Mouse (Mus musculus): ENCODE measurements at regions not wholly inside any gene's neighbourhood (a gene's known extent, or its start where the extent isn't known, plus 50 kb on each side); places are given as distances from the start of the nearest gene placed in this dataset.

- H3K27me3 ChIP-seq: peaks cover 20% of the 10 kb centered on the region
- peaks cover 21% of the 10 kb centered on the region for H3K4me1 ChIP-seq
- H3K9me3 ChIP-seq: no peaks in the 10 kb centered on the region
- no peak overlapping the region for H3K4me2 ChIP-seq
- no peaks in the 10 kb centered on the region for H3K36me3 ChIP-seq
- ATAC-seq (ENCODE audit: insufficient number of reproducible peaks, insufficient read depth, low FRiP score, low TSS enrichment, low read depth): no peak
- H3K9ac ChIP-seq: no peak overlapping the region
- no peak overlapping the region for H3K27ac ChIP-seq
- no peak overlapping the region for H3K4me3 ChIP-seq
Observed at GRCm38 (mm10) chr1:185726811-185727210, 272.2 kb downstream of the Slc30a10 start.

GRCm38 (mm10) chr1:185727749-185728148 is 273.1 kb downstream of the Slc30a10 start:
- Histone ChIP-seq H3K36me3 (no peaks in the 10 kb centered on the region), H3K9me3 (no peaks in the 10 kb centered on the region), H3K4me3 (no peak overlapping the region), H3K4me2 (no peak overlapping the region), H3K4me1 (peaks cover 21% of the 10 kb centered on the region), H3K27me3 (peaks cover 20% of the 10 kb centered on the region), H3K27ac (no peak overlapping the region), H3K9ac (no peak overlapping the region)
- ATAC-seq (ENCODE audit: insufficient number of reproducible peaks, insufficient read depth, low FRiP score, low TSS enrichment, low read depth): no peak
- 58% methylated on average over 4 of the region's 4 CpGs for WGBS

GRCm38 (mm10) chr1:185728406-185728805 is 273.8 kb downstream of the Slc30a10 start:
- H3K27me3 ChIP-seq: peaks cover 20% of the 10 kb centered on the region
- peaks cover 21% of the 10 kb centered on the region for H3K4me1 ChIP-seq
- no peak overlapping the region for H3K9ac ChIP-seq
- no peaks in the 10 kb centered on the region for H3K9me3 ChIP-seq
- no peak overlapping the region for H3K27ac ChIP-seq
- no peak overlapping the region for H3K4me3 ChIP-seq
- no peak for ATAC-seq (ENCODE audit: insufficient number of reproducible peaks, insufficient read depth, low FRiP score, low TSS enrichment, low read depth)
- H3K36me3 ChIP-seq: no peaks in the 10 kb centered on the region
- 53% methylated on average over 3 of the region's 3 CpGs for WGBS
- no peak overlapping the region for H3K4me2 ChIP-seq

- H3K4me1 ChIP-seq: peaks cover 21% of the 10 kb centered on the region
- H3K27me3 ChIP-seq: peaks cover 20% of the 10 kb centered on the region
- H3K4me3 ChIP-seq: no peak overlapping the region
- no peaks in the 10 kb centered on the region for H3K36me3 ChIP-seq
- peak overlapping the region; percentile 33; the same call in 1 of the 2 replicates for H3K27ac ChIP-seq
- H3K4me2 ChIP-seq: peak overlapping the region; percentile 30; the same call in 1 of the 2 replicates
- no peaks in the 10 kb centered on the region for H3K9me3 ChIP-seq
- 0 out of 2 replicates have a peak, but pooled peaks have one; percentile 59 for ATAC-seq (ENCODE audit: insufficient number of reproducible peaks, insufficient read depth, low FRiP score, low TSS enrichment, low read depth)
- WGBS: 12% methylated on average over 9 of the region's 9 CpGs
- no peak overlapping the region for H3K9ac ChIP-seq
Observed at GRCm38 (mm10) chr1:185731062-185731461, 276.4 kb downstream of the Slc30a10 start.

GRCm38 (mm10) chr1:185736773-185737172 is 282.1 kb downstream of the Slc30a10 start:
- H3K9ac ChIP-seq: no peak overlapping the region
- no peak overlapping the region for H3K4me2 ChIP-seq
- peaks cover 9% of the 10 kb centered on the region for H3K4me1 ChIP-seq
- H3K36me3 ChIP-seq: no peaks in the 10 kb centered on the region
- H3K27ac ChIP-seq: no peak overlapping the region
- 80% methylated on average over 2 of the region's 2 CpGs for WGBS
- no peaks in the 10 kb centered on the region for H3K27me3 ChIP-seq
- H3K9me3 ChIP-seq: no peaks in the 10 kb centered on the region
- ATAC-seq (ENCODE audit: insufficient number of reproducible peaks, insufficient read depth, low FRiP score, low TSS enrichment, low read depth): no peak
- no peak overlapping the region for H3K4me3 ChIP-seq

- ATAC-seq (ENCODE audit: insufficient number of reproducible peaks, insufficient read depth, low FRiP score, low TSS enrichment, low read depth): 0 out of 2 replicates have a peak, but pooled peaks have one; percentile 10
- Histone ChIP-seq H3K9me3 (no peaks in the 10 kb centered on the region), H3K4me3 (no peak overlapping the region), H3K27me3 (no peaks in the 10 kb centered on the region), H3K4me1 (peaks cover 14% of the 10 kb centered on the region), H3K36me3 (no peaks in the 10 kb centered on the region), H3K9ac (no peak overlapping the region), H3K4me2 (no peak overlapping the region), H3K27ac (peak overlapping the region; percentile 61)
- WGBS: 19% methylated on average over 11 of the region's 11 CpGs
Observed at GRCm38 (mm10) chr1:185741034-185741890, 286.6 kb downstream of the Slc30a10 start.

GRCm38 (mm10) chr1:185749251-185749650 is 294.6 kb downstream of the Slc30a10 start:
- Histone ChIP-seq H3K9me3 (0 out of 2 replicates have a peak, but pooled peaks cover 2% of the 10 kb centered on the region), H3K36me3 (no peaks in the 10 kb centered on the region), H3K4me3 (no peak overlapping the region), H3K27me3 (no peaks in the 10 kb centered on the region), H3K9ac (no peak overlapping the region), H3K4me2 (no peak overlapping the region), H3K27ac (no peak overlapping the region), H3K4me1 (0 out of 2 replicates have a peak, but pooled peaks cover 3% of the 10 kb centered on the region)
- 60% methylated on average over 2 of the region's 2 CpGs for WGBS
- no peak for ATAC-seq (ENCODE audit: insufficient number of reproducible peaks, insufficient read depth, low FRiP score, low TSS enrichment, low read depth)

GRCm38 (mm10) chr1:185754486-185755290 is 300.0 kb downstream of the Slc30a10 start:
- H3K27ac ChIP-seq: peak overlapping the region; percentile 41; the same call in 1 of the 2 replicates

GRCm38 (mm10) chr1:185757376-185757775 is 302.7 kb downstream of the Slc30a10 start:
- Histone ChIP-seq H3K4me1 (peaks cover 12% of the 10 kb centered on the region), H3K27me3 (no peaks in the 10 kb centered on the region), H3K4me3 (no peak overlapping the region), H3K9ac (no peak overlapping the region), H3K4me2 (no peak overlapping the region), H3K36me3 (no peaks in the 10 kb centered on the region), H3K9me3 (0 out of 2 replicates have a peak, but pooled peaks cover 2% of the 10 kb centered on the region), H3K27ac (no peak overlapping the region)
- WGBS: 88% methylated on average over 2 of the region's 2 CpGs
- no peak for ATAC-seq (ENCODE audit: insufficient number of reproducible peaks, insufficient read depth, low FRiP score, low TSS enrichment, low read depth)

More at GRCm38 (mm10) chr1:185754486-185755290, 300.0 kb downstream of the Slc30a10 start:
- no peak for ATAC-seq (ENCODE audit: insufficient number of reproducible peaks, insufficient read depth, low FRiP score, low TSS enrichment, low read depth)
- peaks cover 12% of the 10 kb centered on the region for H3K4me1 ChIP-seq
- 0 out of 2 replicates have a peak, but pooled peaks cover 2% of the 10 kb centered on the region for H3K9me3 ChIP-seq
- H3K4me3 ChIP-seq: no peak overlapping the region; the same call in 1 of the 2 replicates
- 37% methylated on average over 13 of the region's 13 CpGs for WGBS
- H3K4me2 ChIP-seq: no peak overlapping the region
- no peaks in the 10 kb centered on the region for H3K36me3 ChIP-seq
- H3K9ac ChIP-seq: no peak overlapping the region
- H3K27me3 ChIP-seq: no peaks in the 10 kb centered on the region

GRCm38 (mm10) chr1:185774202-185774601 is 319.6 kb downstream of the Slc30a10 start:
- Histone ChIP-seq H3K9me3 (no peaks in the 10 kb centered on the region), H3K9ac (no peak overlapping the region), H3K36me3 (no peaks in the 10 kb centered on the region), H3K4me3 (no peak overlapping the region), H3K27ac (no peak overlapping the region), H3K4me1 (peaks cover 9% of the 10 kb centered on the region), H3K27me3 (no peaks in the 10 kb centered on the region), H3K4me2 (no peak overlapping the region)
- WGBS: 44% methylated on average over 3 of the region's 3 CpGs
- no peak for ATAC-seq (ENCODE audit: insufficient number of reproducible peaks, insufficient read depth, low FRiP score, low TSS enrichment, low read depth)

GRCm38 (mm10) chr1:185779604-185780003 is 325.0 kb downstream of the Slc30a10 start:
- H3K27me3 ChIP-seq: no peaks in the 10 kb centered on the region
- no peaks in the 10 kb centered on the region for H3K9me3 ChIP-seq
- 31% methylated on average over 4 of the region's 4 CpGs for WGBS

More at GRCm38 (mm10) chr1:185779604-185780003, 325.0 kb downstream of the Slc30a10 start:
- no peak for ATAC-seq (ENCODE audit: insufficient number of reproducible peaks, insufficient read depth, low FRiP score, low TSS enrichment, low read depth)
- Histone ChIP-seq H3K36me3 (no peaks in the 10 kb centered on the region), H3K4me2 (no peak overlapping the region), H3K9ac (no peak overlapping the region), H3K27ac (no peak overlapping the region), H3K4me3 (no peak overlapping the region), H3K4me1 (peaks cover 15% of the 10 kb centered on the region)

Data from embryonic facial prominence, embryonic 13.5 days (tissue).